Mouse (Mus musculus) kidney, embryonic 15.5 days (tissue): ENCODE measurements at regions not wholly inside any gene's neighbourhood (a gene's known extent, or its start where the extent isn't known, plus 50 kb on each side); places are given as distances from the start of the nearest gene placed in this dataset.

Source experiments
- ATAC-seq: fragments of 200-750 bp; cut with Nextera tagmentation; replicated peaks from 2 replicates; pipeline ENCODE4 v1.8.0; 2017; ENCODE audit warnings: moderate TSS enrichment; ENCODE audit not compliant: low FRiP score
- H3K27ac ChIP-seq: fragments of 300-500 bp; sonication (generic); 2 replicates; pipeline ENCODE4 v1.5.1; 2015; ENCODE audit warnings: mild to moderate bottlenecking, inconsistent platforms
- H3K27me3 ChIP-seq: fragments of 300-500 bp; sonication (generic); 2 replicates; pipeline ENCODE4 v1.6.1; 2015; ENCODE audit warnings: inconsistent platforms
- H3K36me3 ChIP-seq: fragments of 300-500 bp; sonication (generic); 2 replicates; pipeline ENCODE4 v1.6.1; 2015; ENCODE audit warnings: inconsistent platforms
- H3K4me1 ChIP-seq: fragments of 300-500 bp; sonication (generic); 2 replicates; pipeline ENCODE4 v1.6.1; 2015; ENCODE audit warnings: inconsistent platforms
- H3K4me2 ChIP-seq: fragments of 300-500 bp; sonication (generic); 2 replicates; pipeline ENCODE4 v1.6.1; 2015; ENCODE audit warnings: moderate library complexity, mild to moderate bottlenecking, inconsistent platforms
- H3K4me3 ChIP-seq: fragments of 300-500 bp; sonication (generic); replicated peaks from 2 replicates; pipeline ENCODE4 v1.5.1; 2015; ENCODE audit warnings: mild to moderate bottlenecking, inconsistent platforms
- H3K9ac ChIP-seq: fragments of 300-500 bp; sonication (generic); 2 replicates; pipeline ENCODE4 v1.6.1; 2015; ENCODE audit warnings: mild to moderate bottlenecking, inconsistent platforms
- H3K9me3 ChIP-seq: fragments of 300-500 bp; sonication (generic); replicated peaks from 2 replicates; pipeline ENCODE4 v1.6.1; 2016; ENCODE audit warnings: inconsistent platforms
- WGBS: fragments of 180-500 bp; shearing (Covaris S2); methylation state at CpG from one replicate; pipeline ENCODE4 v1.1.7; 2015; ENCODE audit warnings: mixed read lengths; 5-methylcytosine and 5-hydroxymethylcytosine counted together

DNA sequence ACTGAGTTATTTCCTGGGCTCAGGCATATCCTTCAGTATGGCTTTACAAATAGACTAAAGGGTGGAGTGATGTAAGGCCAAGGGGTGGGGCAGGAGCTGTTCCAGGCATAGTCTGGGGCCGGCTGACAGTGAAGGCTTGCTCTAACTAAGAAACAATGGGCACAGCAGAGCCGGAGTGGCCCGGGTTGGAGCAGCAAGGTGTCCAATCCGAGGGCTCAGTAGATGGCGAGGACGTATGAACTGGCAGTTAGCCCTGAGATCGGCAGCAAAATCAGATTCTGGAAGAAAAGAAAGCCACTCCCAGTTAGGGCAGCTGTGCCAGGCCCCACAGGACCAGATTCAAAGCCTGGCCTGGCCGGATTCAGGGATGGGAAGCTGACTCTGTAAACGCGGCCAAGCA lies 100.5 kb upstream of the Vps8 start:
- Histone ChIP-seq H3K4me3 (no peak overlapping the region), H3K4me2 (no peak overlapping the region), H3K27me3 (no peaks in the 10 kb centered on the region; the same call in 1 of the 2 replicates), H3K4me1 (peaks cover 24% of the 10 kb centered on the region), H3K27ac (no peak overlapping the region), H3K36me3 (no peaks in the 10 kb centered on the region), H3K9ac (no peak overlapping the region), H3K9me3 (no peaks in the 10 kb centered on the region)
- 57% methylated on average over 10 of the region's 10 CpGs for WGBS
- 0 out of 2 replicates have a peak, but pooled peaks have one; percentile 21 for ATAC-seq

- Histone ChIP-seq H3K9me3 (no peaks in the 10 kb centered on the region), H3K27me3 (no peaks in the 10 kb centered on the region; the same call in 1 of the 2 replicates), H3K36me3 (no peaks in the 10 kb centered on the region), H3K4me3 (no peak overlapping the region), H3K27ac (no peak overlapping the region), H3K4me2 (no peak overlapping the region), H3K4me1 (peaks cover 16% of the 10 kb centered on the region), H3K9ac (no peak overlapping the region)
- WGBS: 83% methylated on average over 3 of the region's 3 CpGs
- no peak for ATAC-seq
Measured at GRCm38 (mm10) chr16:21323446-21324034, 99.4 kb upstream of the Vps8 start.

- WGBS: 89% methylated on average over 4 of the region's 4 CpGs
- H3K9ac ChIP-seq: no peak overlapping the region
- no peak overlapping the region for H3K4me3 ChIP-seq
- H3K9me3 ChIP-seq: no peaks in the 10 kb centered on the region
- H3K27ac ChIP-seq: no peak overlapping the region
- 0 out of 2 replicates have a peak, but pooled peaks cover 4% of the 10 kb centered on the region for H3K36me3 ChIP-seq
- no peaks in the 10 kb centered on the region for H3K27me3 ChIP-seq
- H3K4me1 ChIP-seq: peaks cover 13% of the 10 kb centered on the region
- no peak overlapping the region for H3K4me2 ChIP-seq
- no peak for ATAC-seq
Measured at GRCm38 (mm10) chr16:21327969-21328368, 94.9 kb upstream of the Vps8 start.

DNA sequence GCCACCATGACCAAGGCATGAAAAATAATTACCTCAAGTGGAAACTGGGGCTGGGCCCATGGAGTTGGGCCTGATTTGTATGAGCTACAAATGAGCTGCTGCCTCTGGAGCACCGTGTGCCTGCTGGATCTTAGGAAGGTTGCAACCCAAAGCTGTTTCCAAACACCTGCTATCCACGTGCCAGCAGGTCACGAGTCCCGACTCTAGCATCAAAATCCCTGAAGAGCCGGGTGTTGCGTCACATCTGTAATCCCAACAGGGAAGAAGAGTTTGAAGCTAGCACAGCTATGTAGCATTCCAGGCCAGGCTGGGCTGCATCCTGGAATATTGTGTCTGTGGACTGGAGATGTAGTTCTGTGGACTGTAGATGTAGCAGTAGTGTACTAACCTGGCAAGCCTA lies 93.7 kb upstream of the Vps8 start:
- no peak for ATAC-seq
- 83% methylated on average over 6 of the region's 6 CpGs for WGBS
- Histone ChIP-seq H3K4me3 (no peak overlapping the region), H3K27ac (no peak overlapping the region), H3K36me3 (0 out of 2 replicates have a peak, but pooled peaks cover 4% of the 10 kb centered on the region), H3K9ac (no peak overlapping the region), H3K9me3 (no peaks in the 10 kb centered on the region), H3K4me1 (peaks cover 20% of the 10 kb centered on the region), H3K4me2 (no peak overlapping the region), H3K27me3 (no peaks in the 10 kb centered on the region)

DNA sequence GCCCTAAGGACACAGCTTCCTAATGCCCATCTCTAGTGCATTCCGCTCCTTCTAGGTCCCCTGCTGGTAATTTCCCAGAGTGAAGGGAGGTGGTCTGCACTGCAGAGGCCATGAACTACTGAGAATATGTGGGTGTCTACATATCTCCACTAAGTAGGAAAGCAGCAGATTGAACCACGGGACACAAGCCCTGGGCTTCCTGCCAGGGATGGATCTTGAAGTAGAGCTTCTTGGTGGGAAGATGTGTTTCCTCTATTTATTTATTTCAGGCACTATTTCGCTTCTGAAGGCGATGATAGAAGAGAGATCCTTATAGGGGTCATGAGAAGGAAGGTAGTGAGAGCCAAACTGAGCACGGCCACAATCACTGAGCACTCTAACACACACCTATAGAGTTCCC lies 91.7 kb upstream of the Vps8 start:
- Histone ChIP-seq H3K4me3 (no peak overlapping the region), H3K27ac (no peak overlapping the region), H3K27me3 (no peaks in the 10 kb centered on the region), H3K4me2 (peak overlapping the region; percentile 82), H3K36me3 (0 out of 2 replicates have a peak, but pooled peaks cover 4% of the 10 kb centered on the region), H3K9me3 (no peaks in the 10 kb centered on the region), H3K9ac (no peak overlapping the region), H3K4me1 (peaks cover 20% of the 10 kb centered on the region)
- no peak for ATAC-seq
- 68% methylated on average over 5 of the region's 5 CpGs for WGBS

- peak overlapping the region; percentile 68 for H3K9ac ChIP-seq
- WGBS: 61% methylated on average over 7 of the region's 7 CpGs
- no peaks in the 10 kb centered on the region for H3K27me3 ChIP-seq
- H3K9me3 ChIP-seq: no peaks in the 10 kb centered on the region
- ATAC-seq: no peak
- H3K4me3 ChIP-seq: peak overlapping the region; percentile 66
- 0 out of 2 replicates have a peak, but pooled peaks cover 4% of the 10 kb centered on the region for H3K36me3 ChIP-seq
- H3K4me2 ChIP-seq: peak overlapping the region; percentile 82
- H3K4me1 ChIP-seq: peaks cover 20% of the 10 kb centered on the region
- peak overlapping the region; percentile 93; the same call in 1 of the 2 replicates for H3K27ac ChIP-seq
Measured at GRCm38 (mm10) chr16:21332411-21332810, 90.5 kb upstream of the Vps8 start.

DNA sequence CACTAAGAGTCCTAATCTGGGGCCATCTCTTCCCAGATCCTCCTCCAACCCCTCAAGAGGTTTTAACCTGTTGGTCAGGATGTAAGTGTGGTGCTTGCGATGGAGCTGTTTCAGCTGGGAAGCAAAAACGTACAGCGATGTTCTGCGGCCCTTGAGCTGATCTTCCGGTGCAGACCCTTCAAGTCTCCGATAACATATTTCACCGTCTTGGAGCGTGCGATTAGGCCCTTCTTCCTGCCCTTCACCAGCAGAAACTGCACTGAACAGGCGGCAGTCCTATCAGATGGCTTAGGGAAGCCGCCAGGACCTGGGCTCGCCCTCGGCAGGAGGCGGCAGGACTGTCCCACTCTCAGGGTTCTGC lies 90.1 kb upstream of the Vps8 start:
- ATAC-seq: no peak; the same call in 1 of the 2 replicates
- H3K4me3 ChIP-seq: peak overlapping the region; percentile 66
- H3K27ac ChIP-seq: peak overlapping the region; percentile 93
- H3K4me2 ChIP-seq: peak overlapping the region; percentile 82
- under 1% methylated on average over 14 of the region's 14 CpGs for WGBS
- no peaks in the 10 kb centered on the region for H3K27me3 ChIP-seq
- H3K4me1 ChIP-seq: peaks cover 20% of the 10 kb centered on the region
- H3K36me3 ChIP-seq: 0 out of 2 replicates have a peak, but pooled peaks cover 4% of the 10 kb centered on the region
- no peaks in the 10 kb centered on the region for H3K9me3 ChIP-seq
- H3K9ac ChIP-seq: peak overlapping the region; percentile 68

- Histone ChIP-seq H3K27ac (peak overlapping the region; percentile 93), H3K36me3 (0 out of 2 replicates have a peak, but pooled peaks cover 4% of the 10 kb centered on the region), H3K27me3 (no peaks in the 10 kb centered on the region), H3K4me3 (peak overlapping the region; percentile 66), H3K4me1 (peaks cover 20% of the 10 kb centered on the region), H3K4me2 (peak overlapping the region; percentile 82), H3K9ac (peak overlapping the region; percentile 68), H3K9me3 (no peaks in the 10 kb centered on the region)
- 1% methylated on average over 44 of the region's 44 CpGs for WGBS
- peak; percentile 91 for ATAC-seq
Measured at GRCm38 (mm10) chr16:21333223-21333951, 89.5 kb upstream of the Vps8 start.

- Histone ChIP-seq H3K4me3 (no peak overlapping the region), H3K4me2 (peak overlapping the region; percentile 27; the same call in 1 of the 2 replicates), H3K27me3 (no peaks in the 10 kb centered on the region), H3K27ac (peak overlapping the region; percentile 81), H3K4me1 (peaks cover 16% of the 10 kb centered on the region), H3K9me3 (no peaks in the 10 kb centered on the region), H3K36me3 (no peaks in the 10 kb centered on the region), H3K9ac (no peak overlapping the region)
- WGBS: 68% methylated on average over 6 of the region's 6 CpGs
- peak; percentile 29; the same call in 1 of the 2 replicates for ATAC-seq
Measured at GRCm38 (mm10) chr16:21339061-21339459, 83.9 kb upstream of the Vps8 start.

GRCm38 (mm10) chr16:21339460-21340081 lies 83.3 kb upstream of the Vps8 start:
- H3K9ac ChIP-seq: peak overlapping the region; percentile 19; the same call in 1 of the 2 replicates
- no peaks in the 10 kb centered on the region for H3K36me3 ChIP-seq
- 20% methylated on average over 11 of the region's 11 CpGs for WGBS
- peak overlapping the region; percentile 27 for H3K4me2 ChIP-seq
- ATAC-seq: peak; percentile 82
- peak overlapping the region; percentile 81 for H3K27ac ChIP-seq
- peaks cover 15% of the 10 kb centered on the region for H3K4me1 ChIP-seq
- no peak overlapping the region for H3K4me3 ChIP-seq
- H3K27me3 ChIP-seq: no peaks in the 10 kb centered on the region
- H3K9me3 ChIP-seq: no peaks in the 10 kb centered on the region

- Histone ChIP-seq H3K36me3 (no peaks in the 10 kb centered on the region), H3K9ac (no peak overlapping the region), H3K9me3 (no peaks in the 10 kb centered on the region), H3K4me2 (no peak overlapping the region), H3K4me1 (peaks cover 15% of the 10 kb centered on the region), H3K27me3 (no peaks in the 10 kb centered on the region), H3K27ac (peak overlapping the region; percentile 81; the same call in 1 of the 2 replicates), H3K4me3 (no peak overlapping the region)
- WGBS: 61% methylated on average over 7 of the region's 7 CpGs
- ATAC-seq: no peak
Measured at GRCm38 (mm10) chr16:21340136-21340535, 82.8 kb upstream of the Vps8 start.

DNA sequence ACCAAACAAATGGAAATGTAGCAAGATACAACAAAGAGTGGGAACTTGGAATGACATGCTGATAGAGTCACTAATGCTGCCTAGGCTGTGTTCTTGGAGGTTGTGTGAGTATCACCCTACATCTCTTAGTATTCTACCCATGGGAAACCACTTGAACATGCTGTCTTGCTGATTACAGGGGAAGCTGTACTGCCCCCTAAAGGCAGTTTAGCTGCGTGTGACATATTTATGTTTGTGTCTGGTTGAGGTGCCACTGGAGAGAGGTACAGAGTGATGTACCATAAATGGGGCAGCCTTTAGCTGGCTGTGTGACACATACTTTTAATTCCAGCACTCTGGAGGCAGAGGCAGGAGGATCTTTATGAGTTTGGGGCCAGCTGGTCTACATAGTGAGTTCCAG lies 73.0 kb upstream of the Vps8 start:
- no peaks in the 10 kb centered on the region for H3K36me3 ChIP-seq

More for the DNA sequence above, 73.0 kb upstream of the Vps8 start:
- Histone ChIP-seq H3K9me3 (no peaks in the 10 kb centered on the region), H3K4me3 (no peak overlapping the region), H3K9ac (no peak overlapping the region), H3K4me1 (peaks cover 8% of the 10 kb centered on the region), H3K27me3 (no peaks in the 10 kb centered on the region), H3K27ac (no peak overlapping the region), H3K4me2 (no peak overlapping the region)
- WGBS: 73% methylated on average over 1 of the region's 1 CpGs
- no peak for ATAC-seq
